Mouse (Mus musculus) midbrain, embryonic 12.5 days (tissue): ENCODE results near the gene Dnajc22. TPM values are rescaled to one million over a fixed set of nuclear protein-coding genes. Genes with fewer than 3 reads are reported as not detected.
A peak's percentile ranks its signal among the peaks of the same experiment; 100 is the strongest.
"Not testable (repeated sequence)": the region's sequence is repeated elsewhere in the genome, so short reads cannot be mapped to it uniquely, and the experiment has no call there.

Source experiments
- ATAC-seq: fragments of 200-750 bp; cut with Nextera tagmentation; 2 replicates; pipeline ENCODE4 v1.8.0; 2017; ENCODE audit warnings: low read depth, moderate TSS enrichment, moderate library complexity; ENCODE audit not compliant: low FRiP score
- H3K27ac ChIP-seq: fragments of 300-500 bp; sonication (generic); replicated peaks from 2 replicates; pipeline ENCODE4 v1.5.1; 2016; ENCODE audit warnings: mild to moderate bottlenecking
- H3K27me3 ChIP-seq: fragments of 300-500 bp; sonication (generic); 2 replicates; pipeline ENCODE4 v1.6.1; 2016; ENCODE audit warnings: mild to moderate bottlenecking
- H3K36me3 ChIP-seq: fragments of 300-500 bp; sonication (generic); 2 replicates; pipeline ENCODE4 v1.6.1; 2016
- H3K4me1 ChIP-seq: fragments of 300-500 bp; sonication (generic); 2 replicates; pipeline ENCODE4 v1.6.1; 2016
- H3K4me2 ChIP-seq: fragments of 300-500 bp; sonication (generic); replicated peaks from 2 replicates; pipeline ENCODE4 v1.6.1; 2016; ENCODE audit warnings: mild to moderate bottlenecking, moderate library complexity
- H3K4me3 ChIP-seq: fragments of 300-500 bp; sonication (generic); 2 replicates; pipeline ENCODE4 v1.5.1; 2016; ENCODE audit warnings: mild to moderate bottlenecking
- H3K9ac ChIP-seq: fragments of 300-500 bp; sonication (generic); replicated peaks from 2 replicates; pipeline ENCODE4 v1.6.1; 2016; ENCODE audit warnings: mild to moderate bottlenecking, moderate library complexity
- H3K9me3 ChIP-seq: fragments of 300-500 bp; sonication (generic); 2 replicates; pipeline ENCODE4 v1.6.1; 2016; ENCODE audit warnings: mild to moderate bottlenecking
- WGBS: fragments of 180-500 bp; shearing (Covaris S2); methylation state at CpG from one replicate; pipeline ENCODE4 v1.1.7; 2016; 5-methylcytosine and 5-hydroxymethylcytosine counted together
- polyA plus RNA-seq: library from polyadenylated mRNA; unstranded; fragments of >200 nt; fragmentation: Nextera tagmentation; extraction: Ambion mirVana; gene quantifications from 2 replicates; pipeline ENCODE4 v1.2.1, GENCODE M21; 2016

Dnajc22 gene
- polyA plus RNA-seq, 1 experiment from 2014 or later: 2.2 TPM

- WGBS: under 1% methylated on average over 44 of the region's 44 CpGs
- Histone ChIP-seq H3K9ac (peak overlapping the region; percentile 72), H3K27ac (peak overlapping the region; percentile 96), H3K27me3 (peaks cover 3% of the 10 kb centered on the region; the same call in 1 of the 2 replicates), H3K9me3 (no peaks in the 10 kb centered on the region), H3K36me3 (peaks cover 19% of the 10 kb centered on the region), H3K4me3 (peak overlapping the region; percentile 62), H3K4me1 (peaks cover 30% of the 10 kb centered on the region), H3K4me2 (peak overlapping the region; percentile 82)
- peak; percentile 99 for ATAC-seq
Observed at GRCm38 (mm10) chr15:99074600-99075333, 18.2 kb upstream of the Dnajc22 start.

- WGBS: 96% methylated on average over 3 of the region's 3 CpGs
- H3K4me1 ChIP-seq: peaks cover 30% of the 10 kb centered on the region
- not testable (repeated sequence) for H3K27me3 ChIP-seq, H3K27ac ChIP-seq, H3K9ac ChIP-seq, H3K9me3 ChIP-seq, ATAC-seq
- H3K4me3 ChIP-seq: 0 out of 2 replicates have a peak overlapping the region, but pooled peaks have one; percentile 62
- peak overlapping the region; percentile 82 for H3K4me2 ChIP-seq
- peaks cover 30% of the 10 kb centered on the region for H3K36me3 ChIP-seq
Observed at GRCm38 (mm10) chr15:99076011-99076410, 17.0 kb upstream of the Dnajc22 start.

DNA sequence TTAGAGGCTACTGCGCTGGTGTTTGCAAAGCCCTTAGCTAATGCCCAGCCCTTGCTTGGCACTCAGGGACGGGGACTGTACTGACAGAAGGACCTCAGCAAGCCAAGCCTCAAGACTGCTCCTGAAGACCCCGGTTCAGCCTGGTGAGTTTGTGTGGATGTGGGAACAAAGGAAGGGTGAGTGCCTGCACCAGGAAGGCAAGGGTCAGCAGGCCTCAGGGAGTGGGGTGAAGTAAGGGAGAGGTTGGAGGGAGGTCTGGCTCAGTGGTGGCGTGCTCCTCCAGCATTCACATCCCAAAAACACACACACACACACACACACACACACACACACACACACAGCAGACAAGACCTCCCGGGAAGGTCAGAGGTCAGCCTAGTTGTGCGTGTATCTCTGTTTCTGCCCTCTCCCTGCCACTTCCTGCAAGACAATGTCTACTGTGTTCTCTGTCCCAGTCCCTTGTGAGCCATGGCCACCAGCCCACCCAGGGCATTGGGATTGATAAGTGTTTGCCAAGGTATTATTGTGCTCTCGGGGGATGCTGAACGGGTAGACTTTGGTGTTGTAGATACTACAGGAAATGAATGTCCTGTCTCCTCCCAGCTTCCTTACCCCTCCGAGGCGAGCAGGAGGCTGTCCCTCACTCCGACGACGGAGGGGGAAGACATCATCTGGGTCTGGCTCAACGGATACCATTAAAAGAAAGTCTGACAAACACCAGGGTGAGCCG is 14.6 kb upstream of the Dnajc22 start:
- Histone ChIP-seq H3K36me3 (peaks cover 53% of the 10 kb centered on the region), H3K9me3 (no peaks in the 10 kb centered on the region), H3K4me3 (no peak overlapping the region), H3K9ac (no peak overlapping the region), H3K27ac (no peak overlapping the region), H3K4me2 (no peak overlapping the region), H3K27me3 (peaks cover 2% of the 10 kb centered on the region), H3K4me1 (peaks cover 30% of the 10 kb centered on the region)
- no peak for ATAC-seq
- WGBS: 90% methylated on average over 15 of the region's 15 CpGs

- Histone ChIP-seq H3K9ac (no peak overlapping the region), H3K27me3 (peaks cover 16% of the 10 kb centered on the region), H3K4me3 (no peak overlapping the region), H3K36me3 (peaks cover 53% of the 10 kb centered on the region), H3K27ac (no peak overlapping the region), H3K9me3 (no peaks in the 10 kb centered on the region), H3K4me1 (peaks cover 28% of the 10 kb centered on the region), H3K4me2 (no peak overlapping the region)
- WGBS: 89% methylated on average over 3 of the region's 3 CpGs
- no peak for ATAC-seq
Observed at GRCm38 (mm10) chr15:99079804-99080203, 13.2 kb upstream of the Dnajc22 start.

- H3K4me3 ChIP-seq: no peak overlapping the region
- H3K27me3 ChIP-seq: peaks cover 41% of the 10 kb centered on the region
- ATAC-seq: no peak
- H3K4me2 ChIP-seq: no peak overlapping the region
- peaks cover 11% of the 10 kb centered on the region for H3K4me1 ChIP-seq
- no peaks in the 10 kb centered on the region for H3K9me3 ChIP-seq
- WGBS: 93% methylated on average over 12 of the region's 12 CpGs
- H3K27ac ChIP-seq: no peak overlapping the region
- peaks cover 49% of the 10 kb centered on the region for H3K36me3 ChIP-seq
- H3K9ac ChIP-seq: no peak overlapping the region
Observed at GRCm38 (mm10) chr15:99082322-99082721, 10.6 kb upstream of the Dnajc22 start.

DNA sequence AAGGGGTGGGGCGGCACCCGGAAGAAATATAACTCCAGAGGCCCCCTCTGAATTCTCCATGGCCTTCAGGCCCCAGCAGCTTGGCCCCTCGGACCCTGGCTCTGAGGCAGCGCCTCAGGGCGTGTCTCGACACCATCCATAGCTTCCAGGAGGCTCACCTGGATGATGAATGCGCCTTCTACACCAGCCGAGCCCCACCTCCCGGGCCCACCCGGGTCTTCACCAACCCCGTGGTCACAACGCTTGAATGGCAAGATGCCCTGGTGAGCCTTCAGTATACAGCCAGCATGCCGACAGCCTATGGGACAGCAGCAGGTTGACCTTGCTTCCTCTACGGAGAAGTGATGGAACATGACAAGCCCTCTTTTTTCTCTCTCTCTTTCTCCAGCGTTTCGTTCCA is 10.1 kb upstream of the Dnajc22 start:
- H3K36me3 ChIP-seq: peaks cover 43% of the 10 kb centered on the region
- H3K4me1 ChIP-seq: peaks cover 11% of the 10 kb centered on the region
- WGBS: 96% methylated on average over 16 of the region's 16 CpGs
- peaks cover 46% of the 10 kb centered on the region for H3K27me3 ChIP-seq
- no peak overlapping the region for H3K27ac ChIP-seq
- H3K9me3 ChIP-seq: no peaks in the 10 kb centered on the region
- H3K9ac ChIP-seq: no peak overlapping the region
- no peak overlapping the region for H3K4me2 ChIP-seq
- ATAC-seq: no peak
- H3K4me3 ChIP-seq: no peak overlapping the region

- H3K9ac ChIP-seq: no peak overlapping the region
- no peaks in the 10 kb centered on the region for H3K9me3 ChIP-seq
- 71% methylated on average over 9 of the region's 9 CpGs for WGBS
- no peak overlapping the region for H3K27ac ChIP-seq
- no peak for ATAC-seq
- no peak overlapping the region for H3K4me3 ChIP-seq
- H3K36me3 ChIP-seq: peaks cover 39% of the 10 kb centered on the region
- peaks cover 50% of the 10 kb centered on the region for H3K27me3 ChIP-seq
- no peak overlapping the region for H3K4me2 ChIP-seq
- peaks cover 12% of the 10 kb centered on the region for H3K4me1 ChIP-seq
Observed at GRCm38 (mm10) chr15:99083258-99083657, 9.7 kb upstream of the Dnajc22 start.

DNA sequence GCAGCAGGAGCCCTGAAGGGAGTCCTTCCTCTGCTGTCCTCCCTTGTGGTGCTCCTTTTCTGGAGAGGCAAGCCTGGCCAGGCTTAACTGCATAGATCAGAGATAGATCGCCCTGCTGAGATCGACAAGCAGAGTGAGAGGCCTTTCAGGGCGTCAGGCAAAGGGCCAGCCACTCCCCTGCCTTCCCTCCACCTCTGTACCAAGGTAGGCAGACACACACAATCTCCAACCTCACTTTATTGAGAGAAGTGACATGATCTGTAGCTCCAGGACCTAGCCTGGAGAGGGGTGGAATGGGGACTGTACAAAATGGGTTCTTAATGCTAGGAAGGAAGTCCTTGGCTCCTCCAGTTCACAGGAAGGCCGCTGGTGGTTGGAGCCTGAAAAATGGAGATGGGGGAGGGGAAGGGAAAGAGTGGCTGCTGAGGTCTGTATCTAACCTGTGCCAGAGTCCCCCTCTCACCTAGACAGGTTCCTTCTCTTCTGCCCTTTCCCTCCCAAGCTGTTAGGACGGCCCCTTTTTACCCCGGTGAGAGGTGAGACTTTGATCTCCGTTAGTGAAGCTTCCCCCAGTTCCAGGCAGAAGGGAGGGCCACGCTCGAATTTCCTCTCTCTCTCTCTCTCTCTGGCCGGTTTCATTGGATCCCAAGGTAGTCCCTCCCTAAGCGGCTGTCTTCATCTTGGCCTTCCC is 9.0 kb upstream of the Dnajc22 start:
- Histone ChIP-seq H3K27ac (no peak overlapping the region), H3K36me3 (peaks cover 34% of the 10 kb centered on the region), H3K9me3 (no peaks in the 10 kb centered on the region), H3K27me3 (peaks cover 58% of the 10 kb centered on the region), H3K9ac (0 out of 2 replicates have a peak overlapping the region, but pooled peaks have one; percentile 28), H3K4me2 (peak overlapping the region; percentile 22), H3K4me1 (peaks cover 14% of the 10 kb centered on the region), H3K4me3 (no peak overlapping the region)
- 6% methylated on average over 11 of the region's 11 CpGs for WGBS
- no peak for ATAC-seq

GRCm38 (mm10) chr15:99084618-99085017 is 8.4 kb upstream of the Dnajc22 start:
- ATAC-seq: no peak
- 0 out of 2 replicates have a peak overlapping the region, but pooled peaks have one; percentile 28 for H3K9ac ChIP-seq
- peaks cover 19% of the 10 kb centered on the region for H3K4me1 ChIP-seq
- H3K4me3 ChIP-seq: no peak overlapping the region
- 9% methylated on average over 19 of the region's 19 CpGs for WGBS
- peak overlapping the region; percentile 49 for H3K4me2 ChIP-seq
- peaks cover 34% of the 10 kb centered on the region for H3K36me3 ChIP-seq
- no peak overlapping the region for H3K27ac ChIP-seq
- H3K9me3 ChIP-seq: no peaks in the 10 kb centered on the region
- H3K27me3 ChIP-seq: peaks cover 64% of the 10 kb centered on the region

DNA sequence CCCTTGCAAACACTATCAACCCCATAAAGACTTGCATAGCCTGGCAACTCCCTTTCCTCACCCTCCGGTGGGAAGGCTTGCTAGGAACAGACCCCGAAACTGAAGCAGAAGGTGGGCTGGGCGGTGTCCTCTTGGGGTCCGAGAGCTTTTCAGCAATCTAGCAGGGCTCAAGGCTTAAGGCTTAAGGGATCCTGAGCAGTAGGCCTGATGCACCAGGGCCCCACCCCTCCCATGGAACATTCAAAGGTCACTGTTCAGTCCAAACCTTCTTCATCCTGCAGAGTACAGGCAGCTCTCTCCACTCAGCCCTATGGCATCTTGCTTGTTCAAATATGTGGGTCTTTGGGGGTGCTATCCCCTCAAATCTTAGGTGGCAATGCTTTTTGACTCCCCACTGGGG is 7.0 kb upstream of the Dnajc22 start:
- WGBS: 67% methylated on average over 4 of the region's 4 CpGs
- H3K4me3 ChIP-seq: peak overlapping the region; percentile 39
- H3K36me3 ChIP-seq: peaks cover 23% of the 10 kb centered on the region
- peaks cover 28% of the 10 kb centered on the region for H3K4me1 ChIP-seq
- H3K27me3 ChIP-seq: peaks cover 77% of the 10 kb centered on the region
- no peak for ATAC-seq
- H3K4me2 ChIP-seq: peak overlapping the region; percentile 49
- H3K9ac ChIP-seq: 0 out of 2 replicates have a peak overlapping the region, but pooled peaks have one; percentile 7
- no peak overlapping the region for H3K27ac ChIP-seq
- no peaks in the 10 kb centered on the region for H3K9me3 ChIP-seq

DNA sequence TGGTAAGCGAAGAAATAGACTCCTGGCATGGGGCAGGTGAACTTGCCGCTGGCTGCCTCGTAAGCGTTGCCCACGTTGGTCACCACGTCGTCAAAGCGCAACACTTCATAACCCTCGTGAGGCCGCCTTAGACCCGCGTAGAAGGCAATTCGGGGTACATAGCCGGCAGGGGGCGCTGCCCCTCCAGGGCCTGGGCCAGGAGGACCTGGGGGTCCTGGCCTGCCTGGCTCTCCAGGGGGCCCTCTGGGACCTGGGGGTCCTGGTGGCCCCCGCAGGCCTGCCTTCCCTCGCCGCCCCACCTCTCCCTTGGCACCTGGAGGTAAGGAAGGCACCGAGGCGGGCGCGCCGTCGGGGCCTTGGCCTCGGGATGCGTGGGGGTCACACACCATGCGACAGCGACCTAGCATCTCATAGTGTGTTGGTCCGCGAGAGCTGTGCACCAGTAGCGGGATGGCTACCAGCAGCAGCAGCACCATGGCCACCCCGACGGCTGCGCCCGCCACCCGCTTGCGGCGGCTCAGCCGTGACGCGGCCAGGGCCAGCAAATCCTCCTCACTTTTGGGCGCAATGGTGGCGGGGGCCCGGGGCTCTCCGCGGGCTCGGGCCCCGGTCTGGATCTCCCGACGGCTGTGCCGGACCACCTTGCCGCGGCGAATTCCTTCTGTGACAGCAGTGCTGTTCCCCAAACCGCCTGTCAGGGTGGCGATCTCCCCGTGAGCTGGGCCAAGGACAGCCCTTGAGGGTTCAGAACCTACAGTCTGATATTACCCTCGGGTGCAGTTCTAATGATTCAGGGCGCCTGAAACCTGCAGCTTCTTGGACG is 5.5 kb upstream of the Dnajc22 start, which contains the start of gene C1ql4:
TSS of gene C1ql4 (minus strand) at position 565 of the 823 bp plus-strand sequence.
- peaks cover 92% of the 10 kb centered on the region for H3K27me3 ChIP-seq
- WGBS: 6% methylated on average over 59 of the region's 60 CpGs
- H3K9me3 ChIP-seq: no peaks in the 10 kb centered on the region
- peak within 1 kb of the TSS; percentile 49 for H3K4me2 ChIP-seq
- no peak for ATAC-seq
- peak within 1 kb of the TSS; percentile 39 for H3K4me3 ChIP-seq
- peak within 1 kb of the TSS; percentile 45 for H3K9ac ChIP-seq
- H3K27ac ChIP-seq: peak within 1 kb of the TSS; percentile 76; the same call in 1 of the 2 replicates
- H3K36me3 ChIP-seq: peaks cover 9% of the 10 kb centered on the region
- peaks cover 28% of the 10 kb centered on the region for H3K4me1 ChIP-seq
